Mouse (Mus musculus): ENCODE data around the gene Snx15.
"Not testable (repeated sequence)": the region's sequence is repeated elsewhere in the genome, so short reads cannot be mapped to it uniquely, and the experiment has no call there.

DNA sequence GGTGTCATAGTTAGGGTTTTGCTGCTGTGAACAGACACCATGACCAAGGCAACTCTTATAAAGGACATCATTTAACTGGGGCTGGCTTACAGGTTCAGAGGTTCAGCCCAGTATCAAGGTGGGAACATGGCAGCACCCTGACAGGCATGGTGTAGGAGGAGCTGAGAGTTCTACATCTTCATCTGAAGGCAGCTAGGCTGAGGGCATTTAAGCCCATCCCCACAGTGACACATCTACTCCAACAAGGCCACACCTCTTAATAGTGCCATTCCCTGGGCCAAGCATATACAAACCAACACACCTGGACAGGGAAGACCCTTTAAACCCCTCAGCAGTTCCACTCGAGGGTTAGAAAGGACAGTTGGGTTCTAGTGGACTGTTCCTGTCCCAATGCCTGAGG, 5.1 kb upstream of the Snx15 start:
- not testable (repeated sequence) for TF ChIP-seq CTCF (IDR thresholded peaks at IDR 0.05; ENCODE audit: control insufficient read depth, insufficient read depth, insufficient read length); CEBPB (IDR thresholded peaks at IDR 0.05; ENCODE audit: low read depth); MYOD1 (IDR thresholded peaks at IDR 0.05; ENCODE audit: control insufficient read depth, insufficient read length, low read depth); MAX (IDR thresholded peaks at IDR 0.05); USF1 (IDR thresholded peaks at IDR 0.05; ENCODE audit: low read depth); MYOG (IDR thresholded peaks at IDR 0.05; ENCODE audit: control insufficient read depth, extremely low read depth, insufficient read length)
